Mouse (Mus musculus) C2C12 (cell line): ENCODE data around the gene Nucks1.
"Not testable (repeated sequence)": the region's sequence is repeated elsewhere in the genome, so short reads cannot be mapped to it uniquely, and the experiment has no call there.

Experiments used
- CTCF ChIP-seq: IDR thresholded peaks from one replicate; pipeline ENCODE4 v1.5.1; 2011; ENCODE audit not compliant: control insufficient read depth, insufficient read depth, insufficient read length
- FOSL1 ChIP-seq: IDR thresholded peaks from one replicate; pipeline ENCODE4 v1.8.0; 2011; ENCODE audit warnings: mild to moderate bottlenecking, low read length; ENCODE audit not compliant: poor library complexity, insufficient read depth, severe bottlenecking
- MAX ChIP-seq: IDR thresholded peaks from one replicate; pipeline ENCODE4 v1.6.1; 2011; ENCODE audit warnings: mild to moderate bottlenecking, control low read depth
- MYOD1 ChIP-seq: IDR thresholded peaks from one replicate; pipeline ENCODE4 v1.6.1; 2011; ENCODE audit warnings: low read depth; ENCODE audit not compliant: control insufficient read depth, insufficient read length
- MYOG ChIP-seq: IDR thresholded peaks from one replicate; pipeline ENCODE4 v1.6.1; 2011; ENCODE audit not compliant: control insufficient read depth, insufficient read length; ENCODE audit errors: extremely low read depth
- USF1 ChIP-seq: IDR thresholded peaks from one replicate; pipeline ENCODE4 v1.6.1; 2011; ENCODE audit warnings: low read depth, mild to moderate bottlenecking, control low read depth, moderate library complexity

DNA sequence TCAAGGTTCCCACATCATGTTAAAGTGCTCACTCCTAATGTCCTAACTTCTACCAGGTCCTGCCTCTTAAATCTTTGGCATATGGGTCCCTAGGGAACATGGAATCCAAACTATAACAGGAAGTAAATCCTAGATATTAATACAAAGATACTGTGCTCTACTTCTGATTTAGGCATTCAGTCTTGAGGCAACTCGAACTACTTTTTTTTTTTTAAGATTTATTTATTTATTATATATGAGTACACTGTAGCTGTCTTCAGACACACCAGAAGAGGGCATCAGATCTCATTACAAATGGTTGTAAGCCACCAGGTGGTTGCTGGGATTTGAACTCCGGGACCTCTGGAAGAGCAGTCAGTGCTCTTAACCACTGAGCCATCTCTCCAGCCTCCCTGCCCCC lies 1.1 kb upstream of the Nucks1 start:
- TF ChIP-seq CTCF, MYOD1, MAX, MYOG, FOSL1, USF1: not testable (repeated sequence)
